Mouse (Mus musculus) bone marrow, adult 2 months (tissue): ENCODE results near the gene Slc43a2.

Experiments used
- CTCF ChIP-seq: fragments of 200-500 bp; IDR thresholded peaks from 2 replicates; pipeline ENCODE4 v1.5.1; 2011; ENCODE audit warnings: low read length, control low read depth; ENCODE audit not compliant: control insufficient read depth, insufficient read depth
- POLR2A ChIP-seq: fragments of 200-500 bp; IDR thresholded peaks from 2 replicates; pipeline ENCODE4 v1.6.1; 2011; ENCODE audit warnings: low read depth, mild to moderate bottlenecking, control low read depth, low read length, borderline replicate concordance; ENCODE audit not compliant: control insufficient read depth

DNA sequence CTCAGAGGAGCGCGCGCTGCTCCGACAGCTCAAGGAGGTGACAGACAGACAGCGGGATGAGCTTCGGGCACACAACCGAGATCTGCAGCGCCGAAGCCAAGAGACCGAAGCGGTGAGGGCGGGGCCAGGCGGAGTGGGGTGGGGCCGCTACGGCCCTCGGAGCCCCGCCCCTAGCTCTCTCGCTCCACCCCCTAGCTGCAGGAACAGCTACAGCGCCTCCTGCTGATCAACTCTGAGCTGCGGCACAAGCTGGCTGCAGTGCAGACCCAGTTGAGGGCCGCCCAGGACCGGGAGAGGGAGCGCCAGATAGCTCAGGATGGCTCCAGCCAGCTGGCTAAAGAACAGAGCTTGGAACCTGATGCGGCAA lies 20.9 kb upstream of the Slc43a2 start:
- TF ChIP-seq CTCF, result peak; percentile 89
- TF ChIP-seq POLR2A, result peak; percentile 70; the same call in 1 of the 2 replicates
